Mouse (Mus musculus): ENCODE results near the gene 2900026A02Rik. TPM values are rescaled to one million over a fixed set of nuclear protein-coding genes. Genes with fewer than 3 reads are reported as not detected.

Gene 2900026A02Rik
- polyA plus RNA-seq, 2 experiments from 2014 or later = 0.24 to 0.60 TPM

GRCm38 (mm10) chr5:113210314-113210713, 10.7 kb downstream of the 2900026A02Rik start:
- ATAC-seq = no peak

- ATAC-seq = no peak
Observed at GRCm38 (mm10) chr5:113209898-113210297, 11.1 kb downstream of the 2900026A02Rik start.

GRCm38 (mm10) chr5:113209401-113209750, 11.7 kb downstream of the 2900026A02Rik start:
- no peak for ATAC-seq

GRCm38 (mm10) chr5:113208622-113209400, 12.2 kb downstream of the 2900026A02Rik start:
- ATAC-seq = no peak

GRCm38 (mm10) chr5:113208048-113208447, 13.0 kb downstream of the 2900026A02Rik start:
- no peak for ATAC-seq

- no peak for ATAC-seq
Observed at GRCm38 (mm10) chr5:113206670-113207352, 14.2 kb downstream of the 2900026A02Rik start.

- ATAC-seq = no peak
Observed at GRCm38 (mm10) chr5:113204193-113204592, 16.8 kb downstream of the 2900026A02Rik start.

- ATAC-seq = no peak
Observed at GRCm38 (mm10) chr5:113199772-113200134, 21.3 kb downstream of the 2900026A02Rik start.

- no peak for ATAC-seq
Observed at GRCm38 (mm10) chr5:113199126-113199771, 21.8 kb downstream of the 2900026A02Rik start.

GRCm38 (mm10) chr5:113196916-113197794, 23.9 kb downstream of the 2900026A02Rik start:
- ATAC-seq = no peak

- ATAC-seq = no peak
Observed at GRCm38 (mm10) chr5:113195907-113196306, 25.1 kb downstream of the 2900026A02Rik start.

- ATAC-seq = no peak
Observed at GRCm38 (mm10) chr5:113195451-113195850, 25.6 kb downstream of the 2900026A02Rik start.

- ATAC-seq = no peak
Observed at GRCm38 (mm10) chr5:113193762-113194161, 27.3 kb downstream of the 2900026A02Rik start.

- no peak for ATAC-seq
Observed at GRCm38 (mm10) chr5:113191901-113192300, 29.1 kb downstream of the 2900026A02Rik start.

GRCm38 (mm10) chr5:113190558-113190957, 30.5 kb downstream of the 2900026A02Rik start:
- ATAC-seq = no peak

GRCm38 (mm10) chr5:113181441-113181840, 39.6 kb downstream of the 2900026A02Rik start:
- no peak for ATAC-seq

- no peak for ATAC-seq
Observed at GRCm38 (mm10) chr5:113180755-113181154, 40.3 kb downstream of the 2900026A02Rik start.

GRCm38 (mm10) chr5:113179843-113180682, 41.0 kb downstream of the 2900026A02Rik start:
- no peak for ATAC-seq

GRCm38 (mm10) chr5:113179451-113179842, 41.6 kb downstream of the 2900026A02Rik start:
- ATAC-seq = no peak

- no peak for ATAC-seq
Observed at GRCm38 (mm10) chr5:113175976-113176375, 45.1 kb downstream of the 2900026A02Rik start.

GRCm38 (mm10) chr5:113174916-113175692, 45.9 kb downstream of the 2900026A02Rik start:
- no peak for ATAC-seq
